Mouse (Mus musculus) kidney, adult 2 months (tissue): ENCODE results near the gene Rasal2.

ENCODE experiments used
- CTCF ChIP-seq: fragments of 200-500 bp; conservative IDR thresholded peaks from 2 replicates; pipeline ENCODE4 v1.5.1; 2011; ENCODE audit warnings: low read depth, mild to moderate bottlenecking, control low read depth, low read length, moderate library complexity, mixed read lengths; ENCODE audit not compliant: insufficient read depth, insufficient read length
- POLR2A ChIP-seq: fragments of 200-500 bp; IDR thresholded peaks from one replicate; pipeline ENCODE4 v1.6.1; 2011; ENCODE audit warnings: low read depth, low read length, control low read depth

DNA sequence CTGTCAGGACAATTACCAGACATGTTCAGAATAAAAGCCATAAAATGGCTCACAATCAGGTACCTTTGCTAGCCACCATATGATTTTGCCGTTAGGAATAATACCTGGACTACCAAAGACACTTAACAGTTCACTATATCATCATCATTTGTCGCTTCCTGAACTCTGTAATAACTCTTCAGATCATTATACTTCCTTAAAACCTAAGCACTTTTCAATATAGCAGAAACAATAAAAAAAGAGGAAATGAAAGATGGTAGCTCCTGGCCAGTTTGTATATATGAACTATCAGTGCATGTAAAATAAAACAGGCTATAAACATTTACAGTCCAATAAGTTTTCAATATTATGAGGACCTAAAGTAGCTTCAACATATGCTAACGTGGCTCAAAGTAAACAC, 127.0 kb downstream of the Rasal2 start:
- TF ChIP-seq CTCF (no peak), POLR2A (no peak)
